Mouse (Mus musculus): ENCODE data around the gene Pank3. TPM values are rescaled to one million over a fixed set of nuclear protein-coding genes. Genes with fewer than 3 reads are reported as not detected.

The Pank3 gene
- 9.0 and 10.3 TPM in 2 replicates for polyA plus RNA-seq (2015; fragmentation: Nextera tagmentation; extraction: Ambion mirVana)

GRCm38 (mm10) chr11:35769188-35769745, at the start of gene Pank3:
Pank3 (plus strand) TSS chr11:35769484.

GRCm38 (mm10) chr11:35798874-35799273, 29.6 kb downstream of the Pank3 start, which contains the start of gene Fbll1:
Fbll1 (minus strand) TSS chr11:35798884.

DNA sequence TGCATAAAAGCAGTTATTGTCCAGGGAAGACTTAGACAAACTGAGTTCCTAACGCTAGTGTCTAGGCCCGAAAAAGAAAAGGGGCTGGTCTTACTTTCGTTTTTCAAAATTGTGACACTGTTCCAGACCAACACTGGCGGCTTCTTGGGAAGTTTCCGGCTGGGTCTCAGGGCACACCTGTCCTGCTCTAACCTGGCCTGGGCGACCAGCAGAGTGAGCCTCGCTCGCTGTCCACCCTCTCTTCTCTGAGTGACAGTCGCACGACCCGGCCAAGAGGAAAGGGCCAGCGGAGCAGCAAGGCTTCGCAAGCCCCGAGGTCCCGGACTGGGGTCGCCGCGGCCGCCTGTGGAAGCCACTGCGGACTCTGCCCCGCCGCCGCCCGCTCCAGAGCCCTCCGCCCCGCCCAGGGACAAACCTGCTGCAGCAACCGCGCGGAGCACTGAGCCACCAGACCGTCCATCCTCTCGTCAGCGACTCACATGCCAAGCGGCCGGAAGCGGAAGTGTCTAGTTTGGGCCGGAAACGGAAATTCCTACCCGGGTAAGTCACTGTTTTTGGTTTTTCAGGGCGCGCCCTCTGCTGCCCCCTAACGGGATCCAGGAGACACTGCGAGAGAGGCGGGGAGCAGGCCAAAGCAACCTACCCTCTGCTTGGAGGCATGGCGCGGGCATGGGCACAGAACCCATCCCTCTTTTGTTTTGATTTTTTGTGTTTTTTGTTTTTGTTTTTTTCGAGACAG, 64.9 kb downstream of the Pank3 start, which contains the start of gene Rars:
Gene Rars (minus strand): TSS at position 485 of the 739 bp plus-strand sequence.

Small RNAs within 50 kb of the gene (microRNA-seq; reads per million reads assigned to microRNA genes)
- 1.8 reads per million for gene Mir103-1 (ENCODE audit: borderline replicate concordance, insufficient number of aligned reads)

Other genes starting within 250 kb of the Pank3 start
- gene Fbll1, start 29.4 kb downstream of the Pank3 start, polyA plus RNA-seq (2015; fragmentation: Nextera tagmentation; extraction: Ambion mirVana) = 3.1 and 8.7 TPM in 2 replicates
- gene Rars, start 65.0 kb downstream of the Pank3 start, polyA plus RNA-seq (2015; fragmentation: Nextera tagmentation; extraction: Ambion mirVana) = 45.7 and 63.5 TPM in 2 replicates
- 5.0 and 8.2 TPM in 2 replicates for gene Wwc1, start 211.0 kb downstream of the Pank3 start, polyA plus RNA-seq (2015; fragmentation: Nextera tagmentation; extraction: Ambion mirVana)